Mouse (Mus musculus) adrenal gland, adult 8-10 months (tissue): ENCODE measurements around the gene Crk. TPM values are rescaled to one million over a fixed set of nuclear protein-coding genes. Genes with fewer than 3 reads are reported as not detected.
A peak's percentile ranks its signal among the peaks of the same experiment; 100 is the strongest.
"Not testable (repeated sequence)": the region's sequence is repeated elsewhere in the genome, so short reads cannot be mapped to it uniquely, and the experiment has no call there.

Source experiments
- DNase-seq: peaks from one replicate; pipeline ENCODE4 v3.0.0; 2022
- total RNA-seq, 4 experiments: library from RNA; stranded (reverse); gene quantifications; 2 replicates each; pipeline ENCODE4 v1.2.4; 2022

Crk gene
- total RNA-seq, 4 experiments from 2014 or later: 115 to 125 (median 117) TPM

DNA sequence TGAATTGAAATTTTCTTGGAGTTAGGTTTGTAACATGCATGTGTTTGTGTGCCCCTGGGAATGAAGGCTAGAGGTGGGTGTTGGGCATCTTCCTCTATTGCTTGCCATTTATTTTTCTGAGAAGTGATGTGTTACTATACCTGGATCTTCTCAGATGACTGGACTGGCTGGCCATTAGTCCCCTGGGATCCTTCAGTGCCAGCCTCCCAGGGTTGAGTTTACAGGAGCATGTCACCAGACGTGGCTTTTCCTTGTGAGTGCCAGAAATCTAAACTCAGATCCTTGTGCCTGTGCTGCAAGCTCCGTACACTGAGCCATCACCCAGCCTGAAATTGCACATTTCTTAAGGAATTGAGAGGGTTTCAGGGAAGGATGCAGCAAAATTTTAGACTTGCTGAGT is 5.9 kb downstream of the Crk start:
- no peak for DNase-seq

DNA sequence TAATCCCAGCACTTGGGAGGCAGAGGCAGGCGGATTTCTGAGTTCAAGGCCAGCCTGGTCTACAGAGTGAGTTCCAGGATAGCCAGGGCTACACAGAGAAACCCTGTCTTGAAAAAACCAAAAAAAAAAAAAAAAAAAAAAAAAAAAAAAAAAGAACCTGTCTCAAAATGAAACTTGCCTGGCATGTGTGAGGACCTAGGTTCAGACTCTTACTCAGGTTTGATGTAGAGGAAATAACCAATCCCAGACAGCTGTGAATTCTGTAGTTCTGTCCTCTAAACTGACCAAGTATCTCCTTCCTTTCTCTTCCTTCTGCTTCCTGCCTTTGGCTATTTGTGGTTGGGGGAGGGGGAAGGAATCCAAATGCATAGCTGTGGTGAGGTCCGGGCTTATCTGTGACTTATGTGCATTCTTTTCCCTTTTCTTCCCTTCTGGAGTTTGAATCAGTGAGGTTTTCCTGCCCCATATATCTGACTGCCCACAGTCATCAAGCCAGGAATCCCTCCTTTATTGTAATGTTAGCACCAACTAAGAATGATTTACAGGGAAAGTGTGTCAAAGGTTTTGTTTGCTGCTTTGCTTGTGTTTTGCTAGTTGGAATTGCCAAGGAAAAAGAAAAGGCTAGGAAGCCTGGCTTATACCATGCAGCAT is 8.4 kb downstream of the Crk start:
- DNase-seq: no peak

DNA sequence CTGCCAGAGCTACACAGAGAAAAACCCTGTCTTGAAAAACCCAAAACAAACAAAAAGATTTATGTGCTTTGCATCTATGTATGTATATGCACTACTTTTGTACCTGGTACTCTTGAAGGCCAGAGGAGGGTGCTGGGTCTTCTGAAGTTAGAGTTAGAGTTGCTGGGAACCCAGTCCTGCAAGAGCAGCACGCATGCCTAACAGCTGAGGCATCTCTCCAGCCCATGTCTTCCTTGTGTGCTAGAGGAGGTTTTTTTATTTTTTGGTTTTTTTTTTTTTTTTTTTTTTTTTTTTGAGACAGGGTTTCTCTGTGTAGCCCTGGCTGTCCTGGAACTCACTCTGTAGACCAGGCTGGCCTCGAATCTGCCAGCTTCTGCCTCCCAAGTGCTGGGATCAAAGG is 9.1 kb downstream of the Crk start:
- no peak for DNase-seq

DNA sequence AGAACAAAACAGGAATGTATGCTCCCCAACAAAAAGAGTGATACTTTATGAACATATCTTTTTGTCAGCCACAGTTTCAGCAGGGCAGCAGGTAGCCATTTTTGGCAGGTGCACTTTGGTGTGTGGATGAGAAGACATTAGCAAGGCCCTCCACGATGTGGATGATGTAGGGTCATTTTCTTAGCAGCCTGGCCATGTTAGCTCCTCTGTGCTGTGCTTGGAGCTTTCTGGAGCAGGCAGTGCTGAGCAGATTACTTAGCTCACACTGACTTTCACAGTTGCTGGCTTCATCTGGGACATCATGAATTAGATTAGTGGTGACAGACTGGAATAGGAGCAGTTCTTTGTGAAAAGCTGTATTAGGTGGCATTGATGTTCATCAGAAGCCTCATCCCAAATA is 10.9 kb downstream of the Crk start:
- no peak for DNase-seq

DNA sequence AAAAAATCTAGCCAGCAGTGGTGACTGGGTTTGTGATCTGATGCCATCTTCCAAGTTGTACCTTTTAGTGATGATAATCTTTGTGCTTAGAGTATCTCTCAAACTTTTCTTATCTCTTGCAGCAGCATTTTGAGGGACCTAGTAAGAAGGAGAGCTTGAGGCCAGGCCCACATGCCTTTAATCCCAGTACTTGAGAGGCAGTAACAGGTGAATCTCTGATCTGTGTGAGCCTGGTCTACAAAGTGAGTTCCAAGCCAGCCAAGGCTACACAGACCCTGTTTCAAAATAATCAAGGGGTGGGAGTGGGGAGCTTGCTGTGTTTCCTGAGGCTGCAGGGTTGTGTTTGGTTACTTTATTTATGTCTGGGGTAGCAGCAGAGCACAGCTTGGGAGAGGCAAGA is 12.0 kb downstream of the Crk start:
- DNase-seq: no peak

DNA sequence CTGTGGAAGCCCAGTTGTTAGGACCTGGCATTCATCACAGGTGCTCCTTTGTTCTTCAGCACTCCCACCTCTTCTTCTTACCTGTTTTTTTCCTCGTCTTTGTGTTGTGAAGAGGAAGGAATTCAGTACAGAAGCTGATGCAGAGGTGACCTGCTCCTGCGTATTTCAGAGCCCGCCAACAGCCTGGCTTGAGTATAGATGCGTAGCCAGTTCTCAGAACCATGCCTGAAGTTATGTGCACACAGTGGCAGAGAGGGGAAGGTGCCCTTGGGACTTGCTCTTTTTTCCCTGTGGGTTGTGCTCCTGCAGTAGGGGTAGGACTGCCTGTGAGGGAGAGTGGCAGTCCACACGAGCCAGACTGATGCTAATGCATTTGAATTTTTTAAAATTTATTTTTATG is 14.5 kb downstream of the Crk start:
- DNase-seq: no peak

DNA sequence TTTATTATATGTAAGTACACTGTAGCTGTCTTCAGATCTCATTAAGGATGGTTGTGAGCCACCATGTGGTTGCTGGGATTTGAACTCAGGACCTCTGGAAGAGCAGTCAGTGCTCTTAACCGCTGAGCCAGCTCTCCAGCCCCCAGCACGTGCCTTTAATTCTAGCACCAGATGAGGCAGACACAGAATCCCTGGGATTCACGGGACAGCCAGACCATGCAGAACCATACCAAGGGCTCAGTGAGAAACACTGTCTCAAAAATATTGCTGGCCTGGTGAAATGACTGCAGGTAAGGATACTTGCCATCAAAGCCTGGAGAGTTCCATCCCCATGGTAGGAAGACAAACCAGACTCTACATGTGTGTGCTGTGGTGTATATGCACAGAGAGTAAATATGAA is 18.4 kb downstream of the Crk start:
- DNase-seq: not testable (repeated sequence)

DNA sequence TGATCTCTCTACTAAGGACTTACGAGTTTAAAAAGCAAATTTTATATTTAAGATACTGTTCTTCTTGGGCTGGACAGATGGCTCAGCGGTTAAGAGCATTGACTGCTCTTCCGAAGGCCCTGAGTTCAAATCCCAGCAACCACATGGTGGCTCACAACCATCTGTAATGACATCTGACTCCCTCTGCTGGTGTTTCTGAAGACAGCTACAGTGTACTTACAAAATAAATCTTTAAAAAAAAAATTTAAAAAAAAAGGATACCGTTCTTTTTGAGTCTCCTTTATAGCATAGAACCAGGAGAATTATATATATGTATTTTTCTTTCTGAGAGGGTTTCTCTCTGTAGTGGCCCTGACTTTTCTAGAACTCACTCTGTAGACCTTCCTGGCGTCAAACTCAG is 21.5 kb downstream of the Crk start:
- DNase-seq: no peak

DNA sequence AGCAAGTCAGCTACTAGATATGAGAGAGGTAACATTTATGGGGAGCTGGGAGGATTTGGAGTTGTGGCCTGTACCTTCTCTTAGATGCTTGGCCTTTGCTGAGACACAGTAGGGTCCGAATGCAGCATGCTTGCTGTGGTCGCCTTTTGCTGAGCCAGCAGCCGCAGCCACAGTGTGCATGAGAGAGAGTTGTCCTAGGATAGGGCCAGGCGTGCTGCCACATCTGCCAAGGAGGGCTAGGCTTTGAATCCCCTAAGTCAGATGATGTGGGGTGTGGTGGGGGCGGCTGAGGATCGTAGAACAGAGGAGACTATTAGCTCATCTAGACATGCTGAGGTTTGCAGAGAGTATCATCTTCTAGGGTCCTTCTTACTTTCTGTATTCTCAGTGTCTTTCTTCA is 23.7 kb downstream of the Crk start:
- no peak for DNase-seq

DNA sequence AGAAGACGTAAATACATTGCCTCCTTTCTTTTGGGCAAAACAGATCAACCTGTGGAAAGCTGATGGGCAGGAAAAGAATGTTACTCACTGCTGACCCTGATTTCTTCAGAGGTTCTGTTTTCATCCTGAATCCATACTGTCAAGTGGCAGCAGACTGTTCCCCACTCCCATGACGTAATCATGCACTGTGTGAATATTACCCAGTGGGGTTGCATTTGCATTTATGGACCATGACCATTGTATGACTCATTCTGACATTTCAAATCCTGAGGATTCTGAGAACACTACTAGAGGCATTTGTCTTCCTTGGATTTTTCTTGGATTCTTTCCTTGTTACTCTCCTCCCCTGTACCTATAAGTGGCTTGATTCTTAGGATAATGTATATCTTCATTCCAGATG is 24.7 kb downstream of the Crk start:
- DNase-seq: no peak

DNA sequence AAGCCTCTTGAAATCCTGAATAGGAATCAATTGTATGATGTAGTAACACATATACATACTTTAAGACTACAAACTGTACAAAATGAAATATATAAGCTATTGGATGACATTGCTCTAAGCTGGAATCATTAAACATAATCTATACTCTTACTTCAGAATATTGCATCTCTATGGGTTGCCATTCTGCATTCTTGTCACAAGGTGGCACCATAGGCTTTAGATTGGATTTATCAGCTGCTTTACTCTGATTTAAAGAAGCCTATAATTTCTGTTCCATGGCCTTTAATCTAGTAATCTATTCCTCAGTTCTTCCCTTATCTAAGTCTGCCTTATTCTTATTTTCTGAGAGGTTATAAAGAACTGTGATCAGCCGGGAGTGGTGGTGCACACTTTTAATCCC is 34.9 kb downstream of the Crk start:
- DNase-seq: no peak

DNA sequence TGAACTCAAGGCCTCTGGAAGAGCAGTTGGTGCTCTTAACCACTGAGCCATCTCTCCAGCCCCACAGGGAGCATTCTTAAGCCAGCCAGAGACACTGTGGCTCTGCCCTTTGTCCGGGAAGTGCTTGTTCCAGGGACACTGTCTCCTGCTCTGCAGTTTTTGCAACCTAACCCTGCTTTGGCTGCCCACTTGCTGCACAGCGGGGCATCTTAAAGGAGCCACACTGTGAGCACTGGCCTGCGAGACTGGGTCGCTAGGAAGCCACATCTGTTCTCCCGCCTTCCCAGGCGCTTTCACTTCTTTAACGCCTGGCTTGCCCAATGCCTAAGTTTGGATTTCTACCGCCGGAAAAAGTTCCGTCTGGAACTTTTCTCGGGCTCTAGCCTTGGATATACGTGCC is 36.5 kb downstream of the Crk start:
- no peak for DNase-seq

DNA sequence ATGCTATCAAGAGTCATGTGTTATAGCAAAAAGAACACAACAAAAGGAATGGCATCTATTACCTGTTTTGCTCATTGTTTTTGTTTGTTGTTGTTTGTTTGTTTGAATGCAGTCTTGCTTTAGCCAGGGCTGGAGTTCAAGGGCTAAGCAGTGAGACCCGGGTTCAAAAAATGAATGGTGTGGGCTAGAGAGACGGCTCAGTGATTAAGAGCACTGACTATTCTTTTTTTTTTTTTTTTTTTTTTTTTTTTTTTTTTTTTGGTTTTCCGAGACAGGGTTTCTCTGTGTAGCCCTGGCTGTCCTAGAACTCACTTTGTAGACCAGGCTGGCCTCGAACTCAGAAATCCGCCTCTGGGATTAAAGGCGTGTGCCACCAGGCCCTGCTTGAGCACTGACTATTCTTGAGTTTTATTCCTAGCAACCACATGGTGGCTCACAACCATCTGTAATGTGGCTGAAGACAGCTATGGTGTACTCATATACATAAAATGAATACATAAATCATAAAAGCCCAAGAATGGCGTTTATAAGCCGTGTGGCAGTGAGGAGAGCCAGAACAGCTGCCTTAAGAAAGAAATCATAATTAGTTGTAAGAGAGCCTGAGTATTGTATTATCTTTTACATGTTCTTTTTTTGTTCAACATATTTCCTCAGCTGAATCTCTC is 37.7 kb downstream of the Crk start:
- no peak for DNase-seq

DNA sequence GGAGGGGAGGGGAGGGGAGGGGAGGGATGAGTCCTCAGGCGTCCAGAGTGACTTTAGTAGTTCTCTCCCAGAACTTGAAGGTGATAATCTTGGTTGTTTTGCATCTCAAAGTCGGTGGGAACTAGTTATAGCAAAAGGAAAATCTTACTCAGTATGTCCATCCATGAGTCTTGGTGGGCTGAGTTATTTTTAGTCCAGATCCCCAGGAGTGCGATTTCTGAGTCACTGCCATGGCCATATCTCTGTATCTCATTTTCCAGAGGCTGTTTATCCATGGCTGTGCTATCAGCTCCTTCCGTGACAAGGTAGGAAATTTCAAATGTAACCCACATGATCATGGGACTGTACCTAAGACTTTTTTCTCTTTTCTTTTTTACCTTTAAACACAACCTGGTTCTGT is 43.3 kb downstream of the Crk start:
- DNase-seq: no peak

DNA sequence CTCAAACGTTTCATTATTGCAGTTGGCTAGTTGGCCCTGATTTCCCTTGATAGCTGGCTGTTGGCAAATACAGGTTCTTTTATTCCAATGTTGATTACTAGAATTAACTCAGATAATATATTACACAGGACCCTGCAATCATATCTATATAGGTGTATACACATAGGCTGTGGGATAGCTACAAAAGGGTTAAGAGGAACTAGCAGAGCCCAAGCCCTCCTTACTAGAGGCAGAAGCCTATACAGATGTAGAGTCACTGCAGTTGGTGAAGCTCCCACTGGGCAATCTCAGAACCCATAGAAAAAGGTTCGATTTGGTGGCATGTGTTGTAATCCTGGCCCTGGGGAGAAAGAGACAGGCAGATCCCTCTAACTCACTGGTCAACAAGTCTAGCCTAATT is 48.1 kb downstream of the Crk start:
- no peak for DNase-seq

DNA sequence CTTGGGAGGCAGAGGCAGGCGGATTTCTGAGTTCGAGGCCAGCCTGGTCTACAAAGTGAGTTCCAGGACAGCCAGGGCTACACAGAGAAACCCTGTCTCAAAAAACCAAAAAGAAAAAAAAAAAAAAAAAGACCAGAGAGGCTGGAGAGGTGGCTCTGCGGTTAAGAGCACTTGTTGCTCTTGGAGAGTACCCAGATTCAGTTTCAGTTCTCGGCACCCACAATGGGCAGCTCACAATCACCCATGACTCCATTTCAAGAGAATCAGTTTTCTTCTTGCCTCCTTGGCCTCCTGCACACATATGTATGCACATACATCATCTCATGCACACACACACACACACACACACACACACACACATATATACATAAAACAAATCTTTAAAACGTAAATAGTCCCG is 48.6 kb downstream of the Crk start:
- not testable (repeated sequence) for DNase-seq

DNA sequence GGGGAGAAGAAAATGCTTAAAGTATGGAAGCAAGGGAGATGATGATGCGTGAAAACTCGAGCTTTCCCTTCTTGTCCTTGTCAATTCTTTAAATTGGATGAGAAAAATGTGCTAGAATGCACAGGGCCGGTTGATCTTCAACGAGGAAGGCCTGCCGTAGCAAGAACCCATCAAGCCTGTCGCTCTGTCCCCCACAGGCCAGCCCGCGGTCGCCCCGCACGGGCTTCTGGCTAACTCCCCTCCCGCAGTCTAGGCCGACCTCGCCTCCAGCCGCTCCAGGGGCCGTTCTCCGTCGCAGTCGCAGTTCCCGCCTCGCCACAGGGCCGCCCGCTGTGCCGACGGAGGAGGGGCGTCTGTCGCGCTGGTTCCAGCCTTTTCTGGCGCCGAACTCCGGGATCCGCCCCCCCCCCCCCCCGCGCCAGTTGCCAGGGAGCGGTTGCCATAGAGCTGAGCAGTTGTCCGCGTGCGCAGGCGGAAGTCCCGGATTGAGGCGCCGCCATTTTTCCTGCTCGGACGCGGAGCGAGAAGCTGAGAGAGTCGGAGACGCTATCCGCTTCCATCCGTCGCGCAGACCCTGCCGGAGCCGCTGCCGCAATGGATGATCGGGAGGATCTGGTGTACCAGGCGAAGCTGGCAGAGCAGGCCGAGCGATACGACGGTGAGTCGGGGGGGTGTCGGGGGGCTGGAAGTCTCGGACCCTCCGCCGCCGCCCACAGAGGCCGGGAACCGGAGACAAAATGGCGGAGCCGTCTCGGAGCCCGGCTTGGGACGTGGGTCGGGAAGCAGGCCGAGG is 53.6 kb downstream of the Crk start, which contains the start of gene Ywhae:
Gene Ywhae, plus strand, starts transcription at position 436 of the 793 bp plus-strand sequence.
- peak; percentile 86 for DNase-seq

DNA sequence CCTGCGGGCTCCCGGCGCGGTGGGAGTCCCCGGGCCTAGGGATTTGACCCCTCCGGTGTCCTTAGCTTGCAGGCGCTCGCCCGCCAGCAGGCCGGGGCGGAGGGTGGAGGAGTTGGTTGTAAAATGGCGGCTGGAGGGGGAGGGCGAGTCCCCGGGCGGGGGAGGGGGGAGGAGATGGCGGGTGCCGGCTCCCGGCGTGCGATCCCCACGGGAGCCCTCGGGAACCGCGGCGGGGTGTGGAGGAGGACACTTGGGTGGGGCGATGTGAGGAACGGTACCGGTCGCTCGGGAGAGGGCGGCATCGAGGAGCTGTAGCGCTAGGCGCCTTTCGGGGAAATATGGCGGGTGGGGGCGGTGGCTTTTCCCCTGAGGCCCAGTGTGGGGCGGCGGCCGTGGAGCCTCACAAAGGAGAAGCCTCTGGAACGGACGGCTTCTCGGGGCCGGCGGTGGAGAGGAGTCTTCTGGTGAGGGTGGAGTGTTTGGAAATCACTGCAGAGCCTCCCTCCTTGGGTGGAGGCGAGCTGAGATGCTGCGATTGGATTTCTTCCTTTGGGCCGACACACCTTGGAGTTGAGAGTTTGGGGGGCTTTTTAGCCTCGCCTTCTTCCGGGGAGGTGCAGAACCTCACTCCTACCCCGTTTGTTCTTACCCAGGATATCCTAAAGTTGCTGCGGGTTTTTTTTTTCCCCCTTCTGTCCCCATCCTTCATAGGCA is 54.3 kb downstream of the Crk start:
- peak; percentile 58 for DNase-seq

DNA sequence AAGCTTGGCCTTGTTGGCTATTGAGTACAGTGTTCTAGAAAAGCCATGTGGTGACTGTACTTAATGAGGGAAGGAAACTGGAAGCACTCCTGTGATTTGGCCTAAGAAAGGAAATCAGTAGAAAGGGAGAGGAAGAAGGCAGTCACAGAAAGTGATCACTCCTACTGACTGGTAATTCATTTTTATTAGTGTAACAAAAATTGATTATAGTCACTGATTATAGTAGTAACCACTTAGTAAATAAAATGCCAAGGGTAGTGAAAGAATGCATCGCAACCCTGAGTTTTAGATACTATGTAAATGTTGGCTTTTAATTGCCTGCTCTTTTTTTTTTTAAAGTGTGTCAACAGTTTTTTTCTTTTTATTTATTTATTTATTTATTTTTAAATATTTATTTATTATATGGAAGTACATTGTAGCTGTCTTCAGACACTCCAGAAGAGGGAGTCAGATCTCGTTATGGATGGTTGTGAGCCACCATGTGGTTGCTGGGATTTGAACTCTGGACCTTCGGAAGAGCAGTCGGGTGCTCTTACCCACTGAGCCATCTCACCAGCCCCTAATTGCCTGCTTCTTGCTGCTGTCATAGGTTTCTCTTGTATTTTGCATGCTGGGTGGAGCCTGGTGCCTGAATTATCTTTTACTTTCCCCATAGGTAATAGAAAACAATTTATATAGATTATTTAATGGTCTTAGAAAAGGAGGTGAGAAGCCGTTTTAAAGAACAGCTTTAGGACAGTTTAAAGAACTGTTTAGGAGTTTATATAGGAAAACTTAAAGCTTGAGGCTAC is 56.6 kb downstream of the Crk start:
- DNase-seq: no peak

DNA sequence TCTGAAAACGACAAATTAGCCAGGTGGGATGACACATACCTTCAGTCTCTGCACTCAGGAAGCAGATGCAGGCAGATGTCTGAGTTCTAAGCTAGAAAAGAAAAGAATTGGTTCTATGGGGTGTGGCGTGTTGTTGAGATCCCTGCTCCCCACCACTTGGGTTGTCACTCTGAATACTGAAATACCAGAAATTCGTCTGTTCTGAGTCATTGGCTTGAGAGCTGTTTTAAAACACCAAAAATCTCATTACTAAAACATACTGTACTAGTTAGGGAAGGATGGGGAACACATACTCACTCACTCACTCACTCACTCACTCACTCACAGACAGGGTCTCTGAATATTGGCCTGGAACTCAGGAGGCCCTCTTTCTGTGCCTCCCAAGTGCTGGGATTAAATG is 57.9 kb downstream of the Crk start:
- no peak for DNase-seq

DNA sequence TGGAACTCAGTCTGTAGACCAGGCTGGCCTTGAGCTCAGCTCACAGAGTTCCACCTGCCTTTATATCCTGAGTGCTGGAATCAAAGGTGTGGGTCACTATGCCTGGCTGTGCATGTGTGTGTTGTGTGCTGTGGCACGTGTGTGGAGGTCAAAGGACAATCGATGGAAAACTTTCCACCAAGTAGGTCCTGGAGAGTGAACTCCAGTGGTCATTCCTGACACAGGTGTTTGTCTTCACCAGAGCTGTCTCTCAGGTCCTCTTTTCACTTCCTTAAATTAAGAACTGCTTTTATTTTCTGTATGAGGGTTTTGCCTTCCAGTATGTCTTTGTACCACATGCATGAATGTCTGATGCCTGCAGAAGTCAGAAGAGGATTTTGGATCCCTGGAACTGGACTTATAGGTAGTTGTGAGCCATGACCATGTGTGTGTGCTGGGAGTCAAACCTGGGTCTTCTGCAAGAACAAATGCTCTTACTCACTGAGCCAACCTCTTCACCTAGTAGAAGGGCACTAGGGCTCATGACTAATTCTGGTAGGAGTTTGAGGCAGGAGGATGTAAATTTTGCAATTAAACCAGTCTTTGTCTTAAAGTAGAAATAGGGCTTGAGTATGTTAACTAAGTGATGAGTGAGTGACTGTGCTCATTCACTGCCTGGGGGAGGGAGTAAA is 58.9 kb downstream of the Crk start:
- DNase-seq: no peak

DNA sequence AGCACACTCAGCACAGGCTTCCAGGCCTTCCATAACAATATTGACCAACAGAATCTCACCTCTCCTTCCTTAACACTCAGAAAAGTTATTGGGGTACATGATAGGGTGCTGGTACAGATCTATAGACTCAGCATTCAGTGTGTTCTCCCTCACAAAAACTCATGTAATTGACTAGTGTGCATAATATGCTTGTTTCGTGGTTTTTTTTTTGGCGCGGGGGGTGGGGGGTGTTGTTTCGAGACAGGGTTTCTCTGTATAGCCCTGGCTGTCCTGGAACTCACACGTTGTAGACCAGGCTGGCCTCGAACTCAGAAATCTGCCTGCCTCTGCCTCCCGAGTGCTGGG is 59.4 kb downstream of the Crk start:
- no peak for DNase-seq
